Mouse (Mus musculus) midbrain, embryonic 14.5 days (tissue): ENCODE results near the gene Gm5538. TPM values are rescaled to one million over a fixed set of nuclear protein-coding genes. Genes with fewer than 3 reads are reported as not detected.

Source experiments
- ATAC-seq: fragments of 200-750 bp; cut with Nextera tagmentation; 2 replicates; pipeline ENCODE4 v1.8.0; 2017; ENCODE audit warnings: moderate number of reproducible peaks, moderate library complexity; ENCODE audit not compliant: low FRiP score, low TSS enrichment
- DNase-seq: peaks from one replicate; pipeline ENCODE4 v3.0.0-alpha.2; 2015
- H3K27ac ChIP-seq: fragments of 300-500 bp; sonication (generic); replicated peaks from 2 replicates; pipeline ENCODE4 v1.5.1; 2014; ENCODE audit warnings: mild to moderate bottlenecking, low read depth, low read length, moderate library complexity
- H3K27me3 ChIP-seq: fragments of 300-500 bp; sonication (generic); 2 replicates; pipeline ENCODE4 v1.6.1; 2014; ENCODE audit warnings: low read length, control low read depth, mixed read lengths; ENCODE audit not compliant: control insufficient read depth, insufficient read depth
- H3K36me3 ChIP-seq: fragments of 300-500 bp; sonication (generic); 2 replicates; pipeline ENCODE4 v1.6.1; 2014; ENCODE audit warnings: low read length, control low read depth; ENCODE audit not compliant: control insufficient read depth, insufficient read depth
- H3K4me1 ChIP-seq: fragments of 300-500 bp; sonication (generic); 2 replicates; pipeline ENCODE4 v1.6.1; 2014; ENCODE audit warnings: mild to moderate bottlenecking, antibody characterized with exemption, low read length, control low read depth; ENCODE audit not compliant: control insufficient read depth, insufficient read depth
- H3K4me2 ChIP-seq: fragments of 300-500 bp; sonication (generic); 2 replicates; pipeline ENCODE4 v1.6.1; 2014; ENCODE audit warnings: mild to moderate bottlenecking, low read length, moderate library complexity
- H3K4me3 ChIP-seq: fragments of 300-500 bp; sonication (generic); replicated peaks from 2 replicates; pipeline ENCODE4 v1.5.1; 2014; ENCODE audit warnings: low read depth, low read length
- H3K9ac ChIP-seq: fragments of 300-500 bp; sonication (generic); replicated peaks from 2 replicates; pipeline ENCODE4 v1.6.1; 2014; ENCODE audit warnings: mild to moderate bottlenecking, low read length, moderate library complexity
- H3K9me3 ChIP-seq: fragments of 300-500 bp; sonication (generic); 2 replicates; pipeline ENCODE4 v1.6.1; 2016; ENCODE audit warnings: low read length, control low read depth, mixed read lengths; ENCODE audit not compliant: control insufficient read depth
- WGBS: fragments of 180-500 bp; shearing (Covaris S2); extraction: QIAGEN DNeasy Blood & Tissue Kit; methylation state at CpG from one replicate; pipeline ENCODE4 v1.1.7; 2014; 5-methylcytosine and 5-hydroxymethylcytosine counted together
- polyA plus RNA-seq: library from polyadenylated mRNA; unstranded; fragments of >200 nt; fragmentation: Nextera tagmentation; extraction: Ambion mirVana; gene quantifications from 2 replicates; pipeline ENCODE4 v1.2.1, GENCODE M21; 2014

Gene Gm5538
- polyA plus RNA-seq, result not detected in 2 replicates

- Histone ChIP-seq H3K4me1 (no peaks in the 10 kb centered on the region), H3K36me3 (no peaks in the 10 kb centered on the region), H3K9ac (no peak within 1 kb of the TSS), H3K4me3 (no peak within 1 kb of the TSS), H3K27ac (no peak within 1 kb of the TSS), H3K9me3 (no peaks in the 10 kb centered on the region), H3K27me3 (no peaks in the 10 kb centered on the region), H3K4me2 (no peak within 1 kb of the TSS)
- DNase-seq (no peak), ATAC-seq (no peak)
- 89% methylated on average over 2 of the region's 2 CpGs for WGBS
Observed at GRCm38 (mm10) chr3:59729490-59729889, at the start of gene Gm5538. TSS of gene Gm5538 (plus strand) at chr3:59729790.

- Histone ChIP-seq H3K4me3 (no peak overlapping the region), H3K9ac (no peak overlapping the region), H3K9me3 (peaks cover 6% of the 10 kb centered on the region; the same call in 1 of the 2 replicates), H3K4me2 (no peak overlapping the region), H3K27ac (no peak overlapping the region), H3K36me3 (no peaks in the 10 kb centered on the region), H3K4me1 (no peaks in the 10 kb centered on the region), H3K27me3 (no peaks in the 10 kb centered on the region)
- DNase-seq (no peak), ATAC-seq (no peak)
- WGBS, result 88% methylated on average over 3 of the region's 3 CpGs
Observed at GRCm38 (mm10) chr3:59697391-59697790, 32.2 kb upstream of the Gm5538 start.

GRCm38 (mm10) chr3:59702614-59703110 lies 26.9 kb upstream of the Gm5538 start:
- Histone ChIP-seq H3K4me2 (no peak overlapping the region), H3K9ac (no peak overlapping the region), H3K4me3 (no peak overlapping the region), H3K4me1 (no peaks in the 10 kb centered on the region), H3K36me3 (no peaks in the 10 kb centered on the region), H3K27ac (no peak overlapping the region), H3K9me3 (no peaks in the 10 kb centered on the region), H3K27me3 (no peaks in the 10 kb centered on the region)
- WGBS, result 94% methylated on average over 1 of the region's 1 CpGs
- DNase-seq (no peak), ATAC-seq (no peak)

GRCm38 (mm10) chr3:59739866-59740265 lies 10.3 kb downstream of the Gm5538 start:
- Histone ChIP-seq H3K4me2 (no peak overlapping the region), H3K27me3 (no peaks in the 10 kb centered on the region), H3K4me3 (no peak overlapping the region), H3K9me3 (no peaks in the 10 kb centered on the region), H3K4me1 (no peaks in the 10 kb centered on the region), H3K9ac (no peak overlapping the region), H3K36me3 (no peaks in the 10 kb centered on the region), H3K27ac (no peak overlapping the region)
- no peak for ATAC-seq
- no peak for DNase-seq
- WGBS, result 95% methylated on average over 1 of the region's 1 CpGs

GRCm38 (mm10) chr3:59744181-59744580 lies 14.6 kb downstream of the Gm5538 start:
- Histone ChIP-seq H3K9me3 (no peaks in the 10 kb centered on the region), H3K4me2 (no peak overlapping the region), H3K36me3 (no peaks in the 10 kb centered on the region), H3K27me3 (no peaks in the 10 kb centered on the region), H3K4me1 (no peaks in the 10 kb centered on the region), H3K9ac (no peak overlapping the region), H3K27ac (no peak overlapping the region), H3K4me3 (no peak overlapping the region)
- DNase-seq (peak; percentile 7), ATAC-seq (no peak)
- WGBS, result 12% methylated on average over 2 of the region's 2 CpGs

Other genes starting within 250 kb of the Gm5538 start
- not detected in 2 replicates for gene Gm8298, start 131.3 kb downstream of the Gm5538 start, polyA plus RNA-seq
- not detected in 2 replicates for gene C130079G13Rik, start 195.4 kb downstream of the Gm5538 start, polyA plus RNA-seq